Mouse (Mus musculus) spleen, adult 2 months (tissue): ENCODE measurements around the gene Ifnar2. TPM values are rescaled to one million over a fixed set of nuclear protein-coding genes. Genes with fewer than 3 reads are reported as not detected.
A peak's percentile ranks its signal among the peaks of the same experiment; 100 is the strongest.

ENCODE experiments used
- DNase-seq, 2 experiments: peaks; one replicate each; pipeline versions ENCODE4 v3.0.0 to v3.0.0-alpha.2; 2012 to 2021; ENCODE audit warnings: low spot score in 2 of 2, low read depth in 1 of 2
- H3K27ac ChIP-seq: fragments of 200-500 bp; 2 replicates; pipeline ENCODE4 v1.5.1; 2012; ENCODE audit warnings: low read length, inconsistent platforms; ENCODE audit not compliant: insufficient read depth
- H3K27me3 ChIP-seq: fragments of 200-500 bp; 2 replicates; pipeline ENCODE4 v1.6.1; 2012; ENCODE audit warnings: mild to moderate bottlenecking, moderate library complexity, low read length, inconsistent platforms; ENCODE audit not compliant: control insufficient read depth, insufficient read depth
- H3K36me3 ChIP-seq: fragments of 200-500 bp; 2 replicates; pipeline ENCODE4 v1.6.1; 2012; ENCODE audit warnings: mild to moderate bottlenecking, low read length, inconsistent platforms; ENCODE audit not compliant: control insufficient read depth, insufficient read depth
- H3K4me1 ChIP-seq: fragments of 200-500 bp; 2 replicates; pipeline ENCODE4 v1.6.1; 2011; ENCODE audit warnings: inconsistent platforms; ENCODE audit not compliant: control insufficient read depth, insufficient read depth, insufficient read length
- H3K4me3 ChIP-seq: fragments of 200-500 bp; 2 replicates; pipeline ENCODE4 v1.5.1; 2011; ENCODE audit warnings: mild to moderate bottlenecking, inconsistent platforms; ENCODE audit not compliant: insufficient read depth, insufficient read length; ENCODE audit errors: extremely low read depth
- CTCF ChIP-seq: fragments of 200-500 bp; IDR thresholded peaks from 2 replicates; pipeline ENCODE4 v1.5.1; 2011; ENCODE audit warnings: mild to moderate bottlenecking, inconsistent platforms; ENCODE audit not compliant: insufficient read depth, insufficient read length, insufficient replicate concordance; ENCODE audit errors: extremely low read depth
- POLR2A ChIP-seq: fragments of 200-500 bp; IDR thresholded peaks from 2 replicates; pipeline ENCODE4 v1.6.1; 2011; ENCODE audit warnings: low read depth, low read length, inconsistent platforms
- WGBS: fragments of 180-500 bp; shearing (Covaris S2); methylation state at CpG from one replicate; pipeline ENCODE4 v1.1.7; 2018; 5-methylcytosine and 5-hydroxymethylcytosine counted together
- polyA plus RNA-seq: library from polyadenylated mRNA; depleted of rRNA; stranded (reverse); fragments of >200 nt; gene quantifications from 2 replicates; pipeline ENCODE4 v1.2.3, GENCODE M21; 2012

The Ifnar2 gene
- polyA plus RNA-seq, 1 experiment = 59.6 TPM

GRCm38 (mm10) chr16:91366567-91366966 is 6.0 kb upstream of the Ifnar2 start:
- Histone ChIP-seq H3K4me1 (peaks cover 22% of the 10 kb centered on the region; the same call in 1 of the 2 replicates), H3K27ac (peak overlapping the region; percentile 81), H3K27me3 (no peaks in the 10 kb centered on the region), H3K4me3 (no peak overlapping the region), H3K36me3 (no peaks in the 10 kb centered on the region)
- TF ChIP-seq POLR2A = no peak
- peak; percentile 41 to 59 for DNase-seq

- Histone ChIP-seq H3K27ac (peak overlapping the region; percentile 81), H3K4me1 (peaks cover 22% of the 10 kb centered on the region; the same call in 1 of the 2 replicates), H3K4me3 (no peak overlapping the region), H3K36me3 (no peaks in the 10 kb centered on the region), H3K27me3 (no peaks in the 10 kb centered on the region)
- TF ChIP-seq CTCF (no peak), POLR2A (no peak)
- peak in 1 of 2 experiments; percentile 30 for DNase-seq
- 17% methylated on average over 2 of the region's 2 CpGs for WGBS
Measured at GRCm38 (mm10) chr16:91367066-91367465, 5.5 kb upstream of the Ifnar2 start.

GRCm38 (mm10) chr16:91373473-91374252 is 1.1 kb downstream of the Ifnar2 start:
- H3K27me3 ChIP-seq = no peaks in the 10 kb centered on the region
- H3K4me3 ChIP-seq = peak overlapping the region; percentile 85
- TF ChIP-seq POLR2A (no peak; the same call in 1 of the 2 replicates), CTCF (no peak)
- peak overlapping the region; percentile 95 for H3K27ac ChIP-seq
- peaks cover 6% of the 10 kb centered on the region for H3K4me1 ChIP-seq
- H3K36me3 ChIP-seq = peaks cover 2% of the 10 kb centered on the region; the same call in 1 of the 2 replicates
- no peak for DNase-seq
- WGBS = 1% methylated on average over 13 of the region's 13 CpGs

- Histone ChIP-seq H3K4me1 (peaks cover 6% of the 10 kb centered on the region), H3K36me3 (peaks cover 2% of the 10 kb centered on the region; the same call in 1 of the 2 replicates), H3K27ac (peak overlapping the region; percentile 95; the same call in 1 of the 2 replicates), H3K4me3 (peak overlapping the region; percentile 41), H3K27me3 (no peaks in the 10 kb centered on the region)
- TF ChIP-seq CTCF = no peak
- no peak for TF ChIP-seq POLR2A
- no peak for DNase-seq
- WGBS = 12% methylated on average over 3 of the region's 3 CpGs
Measured at GRCm38 (mm10) chr16:91374253-91374634, 1.7 kb downstream of the Ifnar2 start.

- Histone ChIP-seq H3K4me3 (no peak overlapping the region), H3K27ac (0 out of 2 replicates have a peak overlapping the region, but pooled peaks have one; percentile 4), H3K36me3 (peaks cover 4% of the 10 kb centered on the region; the same call in 1 of the 2 replicates), H3K27me3 (no peaks in the 10 kb centered on the region), H3K4me1 (peaks cover 6% of the 10 kb centered on the region)
- 92% methylated on average over 10 of the region's 10 CpGs for WGBS
- no peak for DNase-seq
- no peak for TF ChIP-seq POLR2A
- TF ChIP-seq CTCF = no peak
Measured at GRCm38 (mm10) chr16:91376701-91377100, 4.1 kb downstream of the Ifnar2 start.

GRCm38 (mm10) chr16:91378431-91378986 is 5.9 kb downstream of the Ifnar2 start:
- Histone ChIP-seq H3K4me3 (no peak overlapping the region), H3K27me3 (no peaks in the 10 kb centered on the region), H3K36me3 (peaks cover 8% of the 10 kb centered on the region), H3K4me1 (peaks cover 4% of the 10 kb centered on the region; the same call in 1 of the 2 replicates), H3K27ac (no peak overlapping the region)
- no peak for DNase-seq
- WGBS = 86% methylated on average over 17 of the region's 17 CpGs
- no peak for TF ChIP-seq POLR2A
- no peak for TF ChIP-seq CTCF

- DNase-seq = no peak
- TF ChIP-seq POLR2A = no peak
- TF ChIP-seq CTCF = no peak
- Histone ChIP-seq H3K4me3 (no peak overlapping the region), H3K27me3 (no peaks in the 10 kb centered on the region), H3K36me3 (peaks cover 11% of the 10 kb centered on the region), H3K4me1 (peaks cover 4% of the 10 kb centered on the region; the same call in 1 of the 2 replicates), H3K27ac (no peak overlapping the region)
- 80% methylated on average over 9 of the region's 9 CpGs for WGBS
Measured at GRCm38 (mm10) chr16:91378991-91379390, 6.4 kb downstream of the Ifnar2 start.
